ENCODE assay signal across 8 mouse cellular contexts in genomic region chr2:157069355-157069735, GRCm38 (mm10). TPM values are rescaled to one million over a fixed set of nuclear protein-coding genes. Genes with fewer than 3 reads are reported as not detected.
DNase-seq lines count a peak whose midpoint lies in the region; ATAC-seq lines count a peak whose summit lies in the region.

No protein-coding gene starts in this region.

- H3K9ac ChIP-seq in liver, embryonic 11.5 days (ENCODE audit: low read depth, low read length), result no peak overlapping the region
- H3K9ac ChIP-seq in liver, embryonic 12.5 days, result no peak overlapping the region
- no peak overlapping the region for H3K9ac ChIP-seq in hindbrain, embryonic 11.5 days (ENCODE audit: low read depth, low read length)
- no peak overlapping the region for H3K9ac ChIP-seq in midbrain, embryonic 15.5 days

- peak overlapping the region; percentile 19; the same call in 1 of the 2 replicates for H3K27ac ChIP-seq in liver, embryonic 11.5 days (ENCODE audit: low read depth, low read length)
- H3K27ac ChIP-seq in liver, embryonic 12.5 days, result no peak overlapping the region
- peak overlapping the region; percentile 31; the same call in 1 of the 2 replicates for H3K27ac ChIP-seq in hindbrain, embryonic 11.5 days (ENCODE audit: low read depth, low read length)
- peak overlapping the region; percentile 63 for H3K27ac ChIP-seq in midbrain, embryonic 15.5 days

- no peaks in the 10 kb centered on the region for H3K27me3 ChIP-seq in liver, embryonic 11.5 days (replicated peaks; ENCODE audit: control insufficient read depth, insufficient read depth, low read length)
- H3K27me3 ChIP-seq in liver, embryonic 12.5 days (replicated peaks), result no peaks in the 10 kb centered on the region
- no peaks in the 10 kb centered on the region for H3K27me3 ChIP-seq in hindbrain, embryonic 11.5 days (ENCODE audit: control insufficient read depth, insufficient read depth, low read length)
- H3K27me3 ChIP-seq in midbrain, embryonic 15.5 days (replicated peaks), result no peaks in the 10 kb centered on the region

- H3K4me1 ChIP-seq in liver, embryonic 11.5 days (replicated peaks; ENCODE audit: control insufficient read depth, insufficient read depth, low read length), result peaks cover 53% of the 10 kb centered on the region
- peaks cover 72% of the 10 kb centered on the region for H3K4me1 ChIP-seq in liver, embryonic 12.5 days
- H3K4me1 ChIP-seq in hindbrain, embryonic 11.5 days (replicated peaks; ENCODE audit: control insufficient read depth, insufficient read depth, low read length), result peaks cover 9% of the 10 kb centered on the region; the same call in 1 of the 2 replicates
- H3K4me1 ChIP-seq in midbrain, embryonic 15.5 days, result peaks cover 91% of the 10 kb centered on the region

- H3K9me3 ChIP-seq in liver, embryonic 11.5 days (ENCODE audit: control insufficient read depth, low read length), result no peaks in the 10 kb centered on the region
- H3K9me3 ChIP-seq in liver, embryonic 12.5 days (replicated peaks), result no peaks in the 10 kb centered on the region
- no peaks in the 10 kb centered on the region for H3K9me3 ChIP-seq in hindbrain, embryonic 11.5 days (ENCODE audit: control insufficient read depth, low read length)
- no peaks in the 10 kb centered on the region for H3K9me3 ChIP-seq in midbrain, embryonic 15.5 days

- H3K36me3 ChIP-seq in liver, embryonic 11.5 days (ENCODE audit: control insufficient read depth, insufficient read depth, low read length), result no peaks in the 10 kb centered on the region
- 0 out of 2 replicates have a peak, but pooled peaks cover 2% of the 10 kb centered on the region for H3K36me3 ChIP-seq in liver, embryonic 12.5 days
- H3K36me3 ChIP-seq in hindbrain, embryonic 11.5 days (ENCODE audit: control insufficient read depth, insufficient read depth, low read length), result 0 out of 2 replicates have a peak, but pooled peaks cover 1% of the 10 kb centered on the region
- H3K36me3 ChIP-seq in midbrain, embryonic 15.5 days (replicated peaks), result no peaks in the 10 kb centered on the region

- WGBS in liver, embryonic 11.5 days, result 43% methylated on average over 3 of the region's 3 CpGs
- 36% methylated on average over 3 of the region's 3 CpGs for WGBS in liver, embryonic 12.5 days (ENCODE audit: insufficient replicate concordance)
- 44% methylated on average over 3 of the region's 3 CpGs for WGBS in hindbrain, embryonic 11.5 days
- WGBS in midbrain, embryonic 15.5 days, result 26% methylated on average over 3 of the region's 3 CpGs

- H3K4me3 ChIP-seq in liver, embryonic 11.5 days (ENCODE audit: low read depth, low read length), result no peak overlapping the region
- no peak overlapping the region for H3K4me3 ChIP-seq in liver, embryonic 12.5 days
- no peak overlapping the region for H3K4me3 ChIP-seq in hindbrain, embryonic 11.5 days (ENCODE audit: low read depth, low read length)
- no peak overlapping the region for H3K4me3 ChIP-seq in midbrain, embryonic 15.5 days

- no peak for ATAC-seq in liver, embryonic 11.5 days (replicated peaks; ENCODE audit: low FRiP score)
- ATAC-seq in liver, embryonic 12.5 days, result no peak
- peak; percentile 20; the same call in 1 of the 2 replicates for ATAC-seq in common myeloid progenitor, adult 5-6 weeks (replicated peaks; ENCODE audit: low read depth, poor library complexity, severe bottlenecking)
- peak; percentile 39; the same call in 1 of the 2 replicates for ATAC-seq in hindbrain, embryonic 11.5 days (ENCODE audit: low FRiP score)
- ATAC-seq in midbrain, embryonic 15.5 days (replicated peaks), result no peak

- no peak for DNase-seq in liver, embryonic 11.5 days (ENCODE audit: low spot score)
- DNase-seq in hindbrain, embryonic 11.5 days (ENCODE audit: low spot score), result no peak
- DNase-seq in embryo, embryonic 10 days (ENCODE audit: low spot score), result no peak
- no peak for DNase-seq in adrenal gland, postnatal 4 days (ENCODE audit: low spot score in 2 of 2)
- no peak for DNase-seq in frontal cortex, adult 2 months (ENCODE audit: extremely low spot score in 1 of 2, low spot score in 1 of 2)

- no peak overlapping the region for H3K4me2 ChIP-seq in liver, embryonic 11.5 days
- H3K4me2 ChIP-seq in liver, embryonic 12.5 days, result no peak overlapping the region
- H3K4me2 ChIP-seq in hindbrain, embryonic 11.5 days (replicated peaks; ENCODE audit: low read depth, low read length), result no peak overlapping the region
- peak overlapping the region; percentile 15; the same call in 1 of the 2 replicates for H3K4me2 ChIP-seq in midbrain, embryonic 15.5 days

RNA-seq across cellular contexts. Expression of gene Soga1, which starts 9.7 kb away (rescaled TPM):
- 4.0 and 5.3 TPM in 2 replicates for polyA plus RNA-seq in liver, embryonic 11.5 days (2014; fragmentation: Nextera tagmentation; extraction: Ambion mirVana)
- polyA plus RNA-seq in liver, embryonic 12.5 days (2016; fragmentation: Nextera tagmentation; extraction: Ambion mirVana), result 3.4 TPM in 2 replicates
- 5.6 and 7.0 TPM in 2 replicates for total RNA-seq in common myeloid progenitor, adult 5-6 weeks (2017)
- polyA plus RNA-seq in hindbrain, embryonic 11.5 days (2014; fragmentation: Nextera tagmentation; extraction: Ambion mirVana), result 7.2 and 9.8 TPM in 2 replicates
- 6.8 and 7.1 TPM in 2 replicates for polyA plus RNA-seq in midbrain, embryonic 15.5 days (2015; fragmentation: Nextera tagmentation; extraction: Ambion mirVana)
- total RNA-seq in adrenal gland, postnatal 4 days (2021), result 10 to 100 TPM; 46.3 to 47.0 TPM
- polyA plus RNA-seq in frontal cortex, adult 2 months (2012; rRNA removed), result 8.5 and 10.5 TPM in 2 replicates

RNA-seq across cellular contexts. Expression of gene Tldc2, which starts 17.5 kb away (rescaled TPM):
- polyA plus RNA-seq in liver, embryonic 11.5 days (2014; fragmentation: Nextera tagmentation; extraction: Ambion mirVana), result not detected in 2 replicates
- 0.29 TPM in 1 of 2 replicates, not detected in the other for polyA plus RNA-seq in liver, embryonic 12.5 days (2016; fragmentation: Nextera tagmentation; extraction: Ambion mirVana)
- total RNA-seq in common myeloid progenitor, adult 5-6 weeks (2017), result not detected in 2 replicates
- polyA plus RNA-seq in hindbrain, embryonic 11.5 days (2014; fragmentation: Nextera tagmentation; extraction: Ambion mirVana), result not detected in 2 replicates
- not detected in 2 replicates for polyA plus RNA-seq in midbrain, embryonic 15.5 days (2015; fragmentation: Nextera tagmentation; extraction: Ambion mirVana)
- not detected for total RNA-seq in adrenal gland, postnatal 4 days (2021)
- 0.30 TPM in 1 of 2 replicates, not detected in the other for polyA plus RNA-seq in frontal cortex, adult 2 months (2012; rRNA removed)

Comparison
In these comparisons a context has a peak if more than half of its experiments do, and no peak if none do; other contexts are left out.
1. ATAC-seq: peak in common myeloid progenitor, adult 5-6 weeks (single experiment) and hindbrain, embryonic 11.5 days (single experiment); none in liver, embryonic 11.5 days (single experiment), liver, embryonic 12.5 days (single experiment) and midbrain, embryonic 15.5 days (single experiment).